Mouse (Mus musculus) heart, postnatal 0 days (tissue): Measurements from ENCODE around the gene 4930415O20Rik.

ENCODE experiments used
- CTCF ChIP-seq: IDR thresholded peaks from 2 replicates; pipeline ENCODE4 v1.5.1; 2016; ENCODE audit warnings: antibody characterized with exemption, control low read depth, low read depth
- EP300 ChIP-seq: IDR thresholded peaks from 2 replicates; pipeline ENCODE4 v1.6.1; 2016; ENCODE audit warnings: antibody characterized with exemption, low read depth

GRCm38 (mm10) chr15:98634541-98635081 lies 63.8 kb downstream of the 4930415O20Rik start:
- TF ChIP-seq CTCF (no peak), EP300 (no peak)
